Mouse (Mus musculus) cerebellum, adult 9-10 months (tissue): ENCODE results near the gene Ip6k3.
A peak's percentile ranks its signal among the peaks of the same experiment; 100 is the strongest.

Experiments used
- DNase-seq: peaks from one replicate; pipeline ENCODE4 v3.0.0; 2022

Ip6k3 gene

DNA sequence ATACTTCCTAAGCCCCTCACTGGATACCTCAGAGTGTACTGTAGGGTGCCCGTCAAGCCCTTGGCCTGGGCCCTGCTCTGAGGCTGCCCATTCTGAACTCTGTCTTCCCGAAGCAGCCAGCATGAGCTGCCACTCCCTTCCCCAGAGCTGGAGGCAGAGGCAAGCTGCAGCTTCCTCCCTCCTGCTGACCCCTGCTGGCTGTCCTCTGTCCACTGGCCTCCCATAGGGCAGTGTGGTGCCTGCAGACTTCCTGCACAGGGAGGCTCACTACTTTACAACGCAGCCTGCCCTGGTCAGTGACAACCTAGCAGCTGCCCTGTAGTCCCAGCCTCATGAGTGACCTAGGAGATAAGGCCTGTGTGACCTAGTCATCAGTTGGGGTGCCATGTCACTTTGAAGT, 14.1 kb upstream of the Ip6k3 start:
- DNase-seq, result no peak

DNA sequence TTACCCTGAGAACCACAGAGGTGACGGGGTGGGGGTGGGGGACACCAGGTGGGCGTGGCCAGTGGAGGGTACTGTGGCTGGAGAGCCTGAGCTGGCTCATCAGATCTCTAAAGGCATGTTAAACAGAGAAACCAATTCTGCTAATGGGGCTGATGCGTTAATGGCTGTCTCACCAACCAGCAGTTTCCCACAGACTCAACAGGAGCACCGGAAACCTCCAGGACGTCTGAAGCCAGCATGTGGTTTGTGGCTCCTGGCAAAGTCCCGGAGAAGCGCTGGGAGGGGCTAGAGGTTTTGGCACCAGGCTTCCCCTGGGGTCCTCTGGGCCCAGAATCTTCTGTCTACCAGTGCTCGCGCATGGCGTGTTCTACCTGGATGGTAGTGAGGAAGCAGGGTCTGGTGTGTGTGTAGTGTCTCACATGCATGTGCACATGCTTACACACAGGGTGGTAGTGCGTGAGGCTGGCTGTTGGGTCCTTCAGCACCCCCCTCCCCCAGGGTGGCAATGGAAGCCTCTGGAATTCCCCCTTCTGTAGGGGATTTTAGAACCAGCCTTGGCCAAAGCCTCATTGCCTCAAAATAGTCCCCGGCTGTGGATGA, 12.2 kb upstream of the Ip6k3 start:
- no peak for DNase-seq

DNA sequence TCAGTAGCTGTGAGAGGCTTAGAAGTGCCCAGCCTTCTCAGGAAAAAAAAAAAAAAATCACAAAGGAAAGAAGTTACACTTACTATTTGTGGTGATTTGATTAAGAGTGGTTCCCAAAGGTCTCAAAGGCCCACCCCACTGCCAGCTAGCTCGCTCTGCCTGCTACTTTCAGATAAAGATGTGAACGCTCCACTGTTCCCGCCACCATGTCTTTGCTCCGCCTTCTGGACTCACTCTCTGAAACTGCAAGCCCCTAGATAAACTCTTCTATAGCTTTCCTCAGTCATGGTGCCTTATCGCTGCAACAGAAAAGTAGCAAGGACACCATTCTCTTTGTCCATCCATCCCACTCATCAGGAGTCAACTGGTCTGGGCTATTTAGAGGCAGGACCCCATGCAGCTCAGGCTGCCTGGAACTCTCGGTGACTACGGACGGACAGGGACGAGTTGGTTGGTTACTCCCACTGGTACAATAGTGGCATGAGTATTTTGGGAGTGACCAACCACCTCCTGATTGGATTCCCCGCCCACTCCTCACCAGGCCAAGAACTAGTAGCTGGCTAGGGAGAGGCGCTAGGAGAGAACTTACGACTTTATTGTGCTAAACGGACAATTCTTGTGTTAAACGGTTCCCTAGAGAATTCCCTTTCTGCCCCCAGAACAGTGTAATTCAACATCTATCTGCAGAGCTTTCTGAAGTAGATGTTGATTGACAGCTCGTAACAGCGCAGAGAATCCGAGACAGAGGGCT, 11.0 kb upstream of the Ip6k3 start:
- no peak for DNase-seq

DNA sequence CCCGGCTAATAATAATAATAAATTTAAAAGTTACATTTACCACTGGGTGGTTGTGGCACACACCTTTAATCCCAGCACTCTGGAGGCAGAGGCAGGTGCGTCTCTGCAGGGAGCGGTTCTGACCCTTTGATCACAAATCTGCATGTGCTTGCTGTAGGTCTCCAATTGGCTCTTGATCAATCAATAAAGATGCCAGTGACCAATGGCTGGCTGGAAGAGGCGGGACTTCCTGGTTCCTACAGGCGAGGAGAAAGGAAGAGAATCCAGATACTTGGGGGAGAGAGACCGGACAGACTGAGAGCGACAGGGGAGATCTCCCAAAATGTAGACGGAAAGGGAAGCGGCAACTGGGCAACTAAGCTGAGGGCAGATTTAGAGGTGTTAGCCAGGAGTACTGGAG, 10.4 kb upstream of the Ip6k3 start:
- no peak for DNase-seq

DNA sequence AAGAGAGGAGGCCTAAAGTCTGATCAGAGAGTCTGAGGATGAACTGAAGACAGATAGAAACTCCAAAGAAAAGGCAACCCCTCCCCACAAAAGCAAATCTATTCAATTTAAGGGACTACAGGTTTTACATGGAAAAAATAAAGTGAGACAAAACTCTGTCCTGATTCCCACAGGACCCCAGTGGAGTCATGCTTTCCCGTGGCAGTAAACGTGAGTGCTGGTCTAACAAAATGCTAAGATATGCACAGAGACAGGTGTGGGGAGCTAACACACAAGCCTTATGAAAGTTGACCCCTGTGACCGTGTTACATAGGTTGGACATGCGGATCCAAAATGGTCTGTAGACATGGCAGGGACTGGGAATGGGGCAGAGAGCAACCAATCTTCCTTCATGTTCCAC, 9.2 kb upstream of the Ip6k3 start:
- DNase-seq, result no peak

DNA sequence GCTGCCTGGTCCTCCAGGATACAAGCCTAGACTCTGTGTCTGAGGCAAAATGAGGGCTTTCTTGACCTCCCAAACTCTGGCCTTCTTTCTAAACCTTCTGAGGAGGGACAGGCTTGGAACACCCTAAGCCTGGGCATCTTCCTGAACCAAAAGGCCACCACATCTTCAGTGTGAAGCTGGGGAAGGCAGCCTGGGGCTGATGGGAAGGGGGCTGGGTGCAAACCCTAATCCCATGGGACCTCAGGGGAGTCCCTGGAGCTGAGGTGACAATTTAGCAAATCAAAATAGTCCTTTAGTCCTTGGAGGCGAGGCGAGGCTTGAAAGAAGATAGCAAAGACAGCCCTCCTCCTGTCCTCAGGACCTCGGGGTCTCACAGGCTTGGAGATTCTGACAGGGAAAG, 8.7 kb upstream of the Ip6k3 start:
- no peak for DNase-seq

DNA sequence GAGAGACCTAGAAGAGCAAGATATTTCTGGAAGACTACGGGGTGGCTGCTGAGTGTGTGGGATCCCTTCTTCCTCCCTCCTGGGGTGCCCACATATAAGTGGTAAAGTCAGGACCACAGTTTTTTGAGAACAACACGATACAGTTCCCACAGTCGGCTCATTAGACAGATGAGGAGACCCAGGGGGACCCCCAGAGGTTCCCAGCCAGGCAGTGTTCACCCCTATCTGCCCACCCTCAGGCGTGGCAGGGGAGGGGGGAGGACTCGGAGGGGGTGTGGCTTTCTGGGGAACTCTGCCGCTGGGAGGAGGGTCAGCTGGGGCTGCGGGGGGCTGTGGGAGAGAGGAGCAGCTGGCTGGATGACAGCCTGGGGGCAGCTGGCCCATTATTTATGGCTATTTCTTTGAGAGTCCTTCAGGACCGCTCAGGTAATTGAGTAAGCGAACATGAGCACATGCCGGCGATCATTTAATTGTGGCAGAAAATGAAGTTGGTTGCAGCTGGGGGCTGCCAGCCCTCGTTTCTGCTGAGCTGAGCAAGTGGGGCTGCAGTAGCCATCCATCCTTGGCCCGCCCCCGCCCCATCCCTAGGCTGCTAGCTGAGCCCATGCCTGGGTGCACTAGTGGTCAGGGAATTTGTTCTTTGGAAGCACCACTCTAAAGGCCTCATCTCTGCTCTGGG, 7.7 kb upstream of the Ip6k3 start:
- no peak for DNase-seq

DNA sequence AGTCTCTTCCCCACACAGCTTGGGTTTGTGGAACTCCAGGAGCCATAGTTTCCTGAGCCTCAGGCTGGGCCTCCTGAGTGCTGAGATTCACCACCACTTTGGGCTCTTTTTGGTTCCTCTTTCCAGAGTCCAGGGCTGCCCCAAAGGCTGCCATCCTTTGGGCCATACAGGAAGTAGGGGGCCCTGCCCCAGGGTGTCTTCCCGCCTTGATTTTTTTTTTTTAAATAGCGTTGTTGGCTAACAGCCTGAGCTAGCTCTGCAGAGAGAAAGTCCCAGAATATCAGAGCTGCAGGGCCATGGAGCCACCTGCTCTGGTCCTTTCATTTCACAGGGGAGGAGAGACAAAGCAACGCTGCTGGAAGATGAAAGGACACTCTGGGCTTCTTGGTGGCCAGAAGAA, 6.1 kb upstream of the Ip6k3 start:
- DNase-seq, result no peak

DNA sequence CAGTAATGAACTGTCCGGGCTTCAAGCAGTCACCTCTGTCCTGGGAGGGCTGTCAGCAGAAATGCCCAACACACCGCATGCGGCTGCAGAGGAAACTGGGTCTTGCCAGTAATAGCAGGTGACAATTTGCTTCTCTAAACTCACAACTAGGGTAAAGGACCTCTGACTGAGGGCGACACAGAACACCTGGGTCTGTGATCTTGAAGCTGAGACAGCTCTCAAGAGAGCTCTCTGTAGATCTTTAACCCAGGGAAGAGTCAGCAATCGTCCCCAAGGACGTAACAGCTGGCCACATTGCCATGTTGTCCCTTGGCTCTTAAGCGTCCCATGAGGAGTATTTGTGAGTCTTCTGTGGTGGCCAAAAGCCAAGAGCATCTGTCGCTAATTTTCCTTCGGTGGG, 4.9 kb upstream of the Ip6k3 start:
- DNase-seq, result no peak

DNA sequence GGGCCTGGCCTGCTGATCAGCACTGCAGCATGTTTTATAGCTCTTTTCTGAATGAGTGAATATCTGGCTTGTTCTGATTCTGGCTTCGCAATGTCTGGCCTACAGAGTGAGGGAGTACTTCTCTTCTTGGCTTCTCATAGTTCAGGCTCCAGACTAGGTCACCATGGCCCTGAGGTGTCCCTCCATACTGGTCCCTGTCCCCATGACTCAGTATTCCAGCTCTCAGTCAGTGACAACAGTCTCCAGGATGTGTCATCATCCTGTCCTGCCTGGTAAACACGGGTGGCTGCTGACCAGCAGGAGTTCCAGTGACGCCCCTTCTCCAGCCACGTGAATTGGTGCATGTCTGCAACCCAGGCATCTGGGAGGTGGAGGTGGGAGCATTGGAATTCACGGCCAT, 3.5 kb upstream of the Ip6k3 start:
- no peak for DNase-seq

DNA sequence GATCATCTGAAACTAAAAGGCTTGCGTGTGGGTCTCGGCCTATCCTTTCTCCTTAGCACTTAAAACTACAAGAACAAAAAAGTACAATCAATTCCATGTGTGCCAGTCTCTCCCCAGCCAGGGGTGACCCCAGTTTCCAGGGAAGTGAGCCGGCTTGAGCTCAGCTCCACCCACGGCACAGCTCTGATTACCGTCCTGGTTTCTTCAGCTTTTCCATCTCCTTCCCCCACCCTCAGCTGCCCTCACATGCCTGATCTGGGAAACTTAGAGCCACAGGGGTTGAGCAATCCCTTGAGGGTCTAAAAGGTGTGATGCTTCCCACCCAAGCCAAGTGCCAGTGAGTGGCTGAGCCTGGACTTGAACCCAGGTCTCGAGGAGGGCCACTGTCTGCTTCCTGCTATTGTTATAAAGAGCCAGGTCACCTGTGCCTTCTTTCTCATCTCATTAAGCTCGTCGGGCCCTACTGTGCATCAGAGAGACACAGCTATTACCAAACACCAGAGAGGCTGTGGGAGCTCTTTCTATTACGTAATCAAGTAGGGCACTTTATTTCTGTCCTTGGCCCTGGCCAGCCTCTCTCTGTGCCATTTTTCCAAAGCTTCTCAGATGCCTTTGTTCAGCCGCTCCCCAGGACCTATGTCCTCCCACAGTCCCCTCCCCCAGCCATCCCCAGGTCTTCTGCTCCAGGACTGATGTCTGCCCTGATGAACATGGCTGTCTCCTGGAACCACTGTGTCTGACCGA, 2.5 kb upstream of the Ip6k3 start:
- DNase-seq, result peak; percentile 57

DNA sequence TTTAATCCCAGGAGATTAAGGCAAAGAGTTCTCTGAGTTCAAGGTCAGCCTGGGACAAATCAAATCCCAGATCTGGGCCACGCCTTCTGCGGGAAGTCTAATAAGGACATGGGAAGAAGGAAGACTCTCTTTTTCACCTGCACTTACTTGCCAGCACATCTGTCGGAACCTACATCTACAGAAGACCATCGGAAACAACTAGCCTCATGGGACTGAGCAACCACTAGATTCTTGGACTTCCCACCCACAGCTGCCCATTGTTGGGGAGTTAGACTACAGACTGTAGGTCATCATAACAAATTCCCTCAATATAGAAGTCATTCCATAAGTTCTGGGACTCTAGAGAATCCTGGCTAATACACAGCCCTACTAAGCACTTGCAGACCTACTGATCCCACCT, 974 bp upstream of the Ip6k3 start:
- no peak for DNase-seq

DNA sequence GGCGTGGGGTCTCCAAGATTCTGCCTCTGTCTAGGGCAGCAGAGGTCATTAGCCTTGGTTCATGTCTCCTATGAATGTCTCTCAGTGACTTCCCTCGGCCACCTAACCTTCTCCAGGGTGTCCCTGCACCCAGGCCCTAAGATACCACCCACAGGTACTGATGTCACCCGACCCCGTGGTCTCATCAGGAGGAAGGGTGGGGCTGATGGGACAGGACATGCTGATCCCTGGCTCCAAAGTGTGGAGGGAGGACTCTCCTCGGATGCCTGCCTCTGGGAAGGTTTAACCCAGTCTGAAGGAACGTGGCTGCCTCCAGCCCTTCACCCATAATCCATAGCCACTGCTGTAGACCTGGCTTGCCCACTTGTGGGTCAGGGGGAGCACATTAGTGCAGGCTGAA, 694 bp downstream of the Ip6k3 start:
- no peak for DNase-seq

DNA sequence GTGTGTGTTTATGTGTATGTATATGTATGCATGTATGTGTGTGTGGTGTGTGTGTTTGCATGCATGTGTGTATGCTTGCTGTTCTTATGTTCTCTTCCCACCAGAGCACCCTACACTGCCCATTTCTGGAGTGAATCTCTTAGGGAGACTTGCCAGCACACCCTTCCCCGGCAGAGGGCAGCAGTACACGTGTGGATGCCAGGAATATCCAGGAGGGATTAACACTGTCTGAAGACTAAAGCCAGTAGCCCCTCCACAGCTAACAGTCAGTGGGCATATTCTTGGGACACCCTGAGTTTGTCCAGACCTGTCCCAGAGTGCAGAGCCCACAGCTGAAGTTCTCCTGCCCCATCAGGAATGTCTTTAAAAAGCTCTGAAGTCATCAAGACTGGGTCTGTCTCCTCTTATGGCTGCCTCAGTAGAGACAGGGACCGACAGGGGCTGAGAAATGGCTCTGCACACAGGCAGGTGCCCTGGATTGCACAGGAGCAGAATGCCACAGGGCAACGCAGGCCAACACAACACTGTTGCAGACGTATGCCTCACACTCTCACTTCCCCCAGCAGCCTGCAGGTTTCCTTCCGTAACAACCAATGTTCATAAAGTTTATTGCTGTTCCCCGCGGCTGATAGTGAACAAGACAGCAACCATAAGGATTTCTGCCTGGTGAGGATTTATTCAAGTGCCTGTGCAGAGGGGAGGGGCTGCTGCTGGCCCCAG, 2.4 kb downstream of the Ip6k3 start:
- DNase-seq, result peak; percentile 54

DNA sequence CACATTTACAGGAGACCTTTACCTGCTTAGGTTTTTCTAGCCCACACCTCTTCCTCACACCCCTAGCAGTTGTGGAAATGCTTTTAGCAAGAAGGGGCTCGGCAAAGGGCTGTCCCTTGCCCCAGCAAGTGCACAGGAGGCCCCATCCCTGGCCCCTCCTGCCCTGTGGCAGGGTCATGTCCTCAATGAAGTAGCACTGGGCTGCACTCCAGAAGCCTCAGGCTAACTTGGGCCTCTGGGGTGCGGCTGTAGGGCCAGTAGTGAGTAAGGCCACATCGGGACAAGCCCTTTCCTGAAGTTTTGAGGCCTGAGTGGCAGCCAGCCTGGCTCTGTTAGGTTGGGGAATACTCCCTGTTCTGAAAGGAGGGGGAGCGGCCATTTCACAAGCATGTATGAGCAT, 6.7 kb downstream of the Ip6k3 start:
- no peak for DNase-seq

DNA sequence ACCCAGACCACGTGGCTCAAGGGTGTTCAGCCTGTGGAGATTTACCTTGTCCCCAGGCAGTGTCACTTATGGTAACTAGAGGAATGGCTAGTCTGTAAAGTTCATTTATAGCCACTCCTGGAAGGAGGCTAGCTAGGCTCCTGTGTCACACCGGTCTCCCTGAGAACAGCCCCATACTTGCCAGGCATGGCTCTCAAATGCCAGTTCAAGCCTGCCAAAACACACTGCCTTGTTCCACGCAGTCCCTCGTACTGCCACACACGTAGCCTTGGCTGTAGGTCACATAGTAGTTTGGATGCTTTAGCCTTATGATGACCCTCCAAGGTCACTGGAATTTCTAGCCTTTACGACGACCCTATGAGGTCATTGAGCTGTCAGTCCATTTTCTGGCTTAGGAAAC, 8.4 kb downstream of the Ip6k3 start:
- no peak for DNase-seq

DNA sequence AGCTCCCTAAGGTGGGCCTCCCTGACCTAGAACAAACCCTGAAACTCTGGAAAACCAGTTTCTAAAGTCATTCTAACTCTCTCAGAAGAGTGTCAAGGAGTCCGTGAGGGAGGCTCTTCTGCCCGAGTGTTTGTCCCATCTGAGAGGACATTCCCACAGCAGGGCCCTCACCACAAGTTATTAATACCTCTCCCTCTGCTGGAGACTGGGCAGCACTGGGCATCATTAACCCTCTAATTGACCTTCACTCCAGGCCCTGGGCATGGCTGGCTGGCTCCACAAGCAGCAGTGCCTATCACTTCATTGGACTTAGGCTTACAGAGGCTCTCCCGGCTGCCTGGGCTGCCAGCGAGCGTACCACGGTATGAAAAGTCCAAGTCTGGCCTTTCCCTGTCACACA, 9.2 kb downstream of the Ip6k3 start:
- DNase-seq, result no peak

DNA sequence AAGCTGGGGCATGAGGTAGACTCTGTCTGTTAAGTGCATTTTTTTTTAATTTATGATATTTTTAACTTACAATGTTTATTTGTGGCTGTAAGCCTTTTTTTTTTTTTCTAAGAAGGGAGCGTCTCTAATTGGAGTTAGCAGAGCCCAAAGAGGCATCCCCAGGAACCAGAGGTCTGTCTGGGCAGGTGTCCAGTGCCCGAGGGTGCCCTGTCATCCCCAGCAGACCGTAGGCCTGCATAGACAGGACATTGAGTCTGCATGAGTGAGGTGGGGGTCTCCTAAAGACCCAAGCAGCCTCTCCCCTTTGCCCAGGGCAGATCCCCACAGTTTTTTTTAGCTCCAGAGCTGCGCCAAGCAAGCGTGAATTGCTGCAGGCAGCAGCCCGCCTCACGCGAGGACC, 11.8 kb downstream of the Ip6k3 start:
- DNase-seq, result no peak

DNA sequence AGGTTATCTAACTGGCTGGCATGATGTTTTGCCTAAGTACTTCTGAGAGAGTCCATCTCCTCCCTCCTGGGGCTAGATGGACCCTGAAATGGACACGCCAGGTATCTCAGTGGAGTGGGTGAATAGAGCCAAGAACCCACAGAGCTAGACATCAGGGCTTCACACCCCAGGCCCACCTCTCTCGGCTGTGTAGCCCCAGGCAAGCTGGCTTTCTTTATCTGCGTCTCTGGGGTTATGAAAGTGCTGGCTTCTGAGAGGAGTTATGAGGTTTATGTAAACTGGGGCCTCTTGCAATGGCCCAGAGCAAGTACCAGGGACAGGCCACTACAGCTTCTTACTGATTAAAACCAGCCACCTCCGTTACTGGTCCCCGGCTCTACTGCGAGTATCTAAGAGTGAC, 12.7 kb downstream of the Ip6k3 start:
- DNase-seq, result no peak

DNA sequence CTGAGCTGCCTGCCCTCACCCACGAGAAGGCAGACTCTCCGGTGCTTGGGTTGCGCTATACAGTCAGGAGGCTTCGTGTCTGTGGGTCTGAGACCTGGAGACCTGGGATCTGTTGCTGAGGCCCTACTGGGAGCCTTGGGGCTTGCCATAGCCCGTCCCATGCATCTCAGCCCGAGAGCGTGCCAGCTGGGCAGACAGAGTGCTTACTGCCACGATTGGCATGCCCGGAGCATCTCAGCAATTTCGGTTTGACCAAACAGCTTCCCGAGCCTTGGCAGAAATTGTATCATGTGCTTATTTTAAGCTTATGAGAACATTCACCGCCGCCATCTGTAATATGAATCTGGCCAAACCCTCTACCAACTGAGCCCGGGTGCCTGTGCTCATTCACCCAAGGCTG, 13.3 kb downstream of the Ip6k3 start:
- peak; percentile 83 for DNase-seq

DNA sequence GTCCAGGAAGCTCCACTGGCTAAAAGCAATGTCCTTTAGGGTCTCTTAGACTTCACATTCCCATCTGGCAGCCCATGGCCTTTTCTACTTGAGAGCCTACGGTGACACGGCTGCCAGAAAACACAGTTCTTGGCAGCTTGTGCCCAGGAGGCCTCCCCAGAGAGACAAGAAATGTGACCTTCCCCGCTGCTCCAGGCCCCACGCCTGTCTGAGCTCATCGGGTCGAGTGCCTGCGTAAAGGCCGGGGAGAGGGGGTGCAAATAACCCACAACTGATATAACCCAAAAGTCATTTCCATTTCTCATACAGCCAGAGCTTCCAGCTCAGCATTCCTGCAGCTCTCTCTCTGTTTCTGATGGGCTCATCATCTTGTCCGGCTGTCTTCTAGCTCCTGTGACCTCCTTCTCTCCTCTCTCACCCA, 13.8 kb downstream of the Ip6k3 start:
- DNase-seq, result peak; percentile 55

DNA sequence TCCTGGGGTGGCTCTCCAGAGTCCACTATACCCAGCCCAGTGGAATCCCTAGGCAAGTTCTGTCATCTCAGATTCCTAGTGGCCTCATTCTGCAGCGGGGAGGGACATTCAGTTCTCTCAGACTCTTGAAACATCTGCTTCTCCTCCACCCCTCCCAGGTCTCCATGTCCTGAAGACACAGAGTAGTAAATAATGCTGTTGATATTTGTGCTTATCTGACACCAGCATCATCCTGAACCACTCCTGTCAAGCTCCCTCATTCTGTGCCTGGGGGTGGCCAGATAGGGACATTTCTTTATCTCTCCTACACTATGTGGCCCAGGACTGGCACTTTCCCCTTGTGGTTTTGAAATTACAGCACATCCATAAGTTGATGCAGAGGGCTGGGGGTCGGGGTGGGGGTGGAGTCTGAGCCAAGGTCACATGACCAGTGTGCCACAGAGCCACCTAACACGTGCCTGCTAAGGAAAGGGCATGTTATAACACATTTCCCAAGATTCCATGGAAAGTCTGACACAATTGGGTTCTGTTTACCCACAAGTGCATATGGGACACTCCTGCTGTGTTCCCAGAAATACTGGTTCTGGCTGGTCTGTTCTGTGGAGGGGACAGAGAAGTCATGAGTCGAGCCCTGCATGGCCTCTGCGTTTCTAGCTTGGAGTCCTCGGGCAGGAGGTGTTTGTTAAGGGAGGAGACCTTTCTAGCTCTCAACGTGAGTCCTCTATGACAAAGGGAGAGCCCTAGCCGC, 14.4 kb downstream of the Ip6k3 start:
- no peak for DNase-seq
